Mouse (Mus musculus) stomach, embryonic 14.5 days (tissue): Measurements from ENCODE around the gene Sufu. TPM values are rescaled to one million over a fixed set of nuclear protein-coding genes. Genes with fewer than 3 reads are reported as not detected.

Source experiments
- ATAC-seq: fragments of 200-750 bp; cut with Nextera tagmentation; 2 replicates; pipeline ENCODE4 v1.8.0; 2017; ENCODE audit warnings: low read depth, moderate TSS enrichment; ENCODE audit not compliant: insufficient number of reproducible peaks, insufficient read depth, low FRiP score
- H3K27ac ChIP-seq: fragments of 300-500 bp; sonication (generic); 2 replicates; pipeline ENCODE4 v1.5.1; 2014; ENCODE audit warnings: mild to moderate bottlenecking, low read length, moderate library complexity, mixed read lengths
- H3K27me3 ChIP-seq: fragments of 300-500 bp; sonication (generic); 2 replicates; pipeline ENCODE4 v1.6.1; 2014; ENCODE audit warnings: low read length, control low read depth, mixed read lengths; ENCODE audit not compliant: control insufficient read depth, insufficient read depth
- H3K36me3 ChIP-seq: fragments of 300-500 bp; sonication (generic); 2 replicates; pipeline ENCODE4 v1.6.1; 2014; ENCODE audit warnings: mild to moderate bottlenecking, control low read depth, low read length, moderate library complexity, mixed read lengths; ENCODE audit not compliant: control insufficient read depth, insufficient read depth
- H3K4me1 ChIP-seq: fragments of 300-500 bp; sonication (generic); 2 replicates; pipeline ENCODE4 v1.6.1; 2014; ENCODE audit warnings: low read length, control low read depth, mixed read lengths; ENCODE audit not compliant: control insufficient read depth, insufficient read depth
- H3K4me2 ChIP-seq: fragments of 300-500 bp; sonication (generic); replicated peaks from 2 replicates; pipeline ENCODE4 v1.6.1; 2014; ENCODE audit warnings: low read depth, low read length, control low read depth
- H3K4me3 ChIP-seq: fragments of 300-500 bp; sonication (generic); 2 replicates; pipeline ENCODE4 v1.5.1; 2014; ENCODE audit warnings: low read depth, low read length, control low read depth
- H3K9ac ChIP-seq: fragments of 300-500 bp; sonication (generic); replicated peaks from 2 replicates; pipeline ENCODE4 v1.6.1; 2014; ENCODE audit warnings: low read depth, mild to moderate bottlenecking, control low read depth, low read length, moderate library complexity, mixed read lengths
- H3K9me3 ChIP-seq: fragments of 300-500 bp; sonication (generic); 2 replicates; pipeline ENCODE4 v1.6.1; 2016; ENCODE audit warnings: low read depth, low read length, control low read depth; ENCODE audit not compliant: control insufficient read depth
- WGBS: fragments of 180-500 bp; shearing (Covaris S2); extraction: QIAGEN DNeasy Blood & Tissue Kit; methylation state at CpG from one replicate; pipeline ENCODE4 v1.1.7; 2014; 5-methylcytosine and 5-hydroxymethylcytosine counted together
- polyA plus RNA-seq: library from polyadenylated mRNA; unstranded; fragments of >200 nt; fragmentation: Nextera tagmentation; extraction: Ambion mirVana; gene quantifications from 2 replicates; pipeline ENCODE4 v1.2.1, GENCODE M21; 2014

Sufu gene
- polyA plus RNA-seq, 1 experiment from 2014 or later = 35.4 TPM

GRCm38 (mm10) chr19:46489448-46489847 lies 92.8 kb downstream of the Sufu start:
- Histone ChIP-seq H3K4me3 (no peak overlapping the region), H3K27me3 (no peaks in the 10 kb centered on the region), H3K36me3 (peaks cover 16% of the 10 kb centered on the region), H3K4me2 (no peak overlapping the region), H3K27ac (no peak overlapping the region), H3K9ac (no peak overlapping the region), H3K4me1 (peaks cover 7% of the 10 kb centered on the region), H3K9me3 (no peaks in the 10 kb centered on the region)
- 95% methylated on average over 1 of the region's 1 CpGs for WGBS
- no peak for ATAC-seq

- no peak overlapping the region for H3K4me3 ChIP-seq
- H3K27ac ChIP-seq = no peak overlapping the region
- H3K27me3 ChIP-seq = no peaks in the 10 kb centered on the region
- WGBS = 5% methylated on average over 2 of the region's 2 CpGs
- ATAC-seq = no peak
- no peak overlapping the region for H3K9ac ChIP-seq
- H3K36me3 ChIP-seq = peaks cover 11% of the 10 kb centered on the region
- no peak overlapping the region for H3K4me2 ChIP-seq
- H3K4me1 ChIP-seq = peaks cover 5% of the 10 kb centered on the region
- H3K9me3 ChIP-seq = no peaks in the 10 kb centered on the region
These were observed 93.9 kb downstream of the Sufu start for GRCm38 (mm10) chr19:46490634-46491033.

GRCm38 (mm10) chr19:46495136-46495535 lies 98.4 kb downstream of the Sufu start:
- H3K36me3 ChIP-seq = no peaks in the 10 kb centered on the region
- no peaks in the 10 kb centered on the region for H3K9me3 ChIP-seq
- no peak for ATAC-seq
- peaks cover 3% of the 10 kb centered on the region for H3K4me1 ChIP-seq
- no peak overlapping the region for H3K9ac ChIP-seq
- H3K4me2 ChIP-seq = no peak overlapping the region
- no peaks in the 10 kb centered on the region for H3K27me3 ChIP-seq
- no peak overlapping the region for H3K27ac ChIP-seq
- H3K4me3 ChIP-seq = no peak overlapping the region
- WGBS = 77% methylated on average over 8 of the region's 8 CpGs

GRCm38 (mm10) chr19:46497230-46497629 lies 100.5 kb downstream of the Sufu start:
- no peak overlapping the region for H3K4me3 ChIP-seq
- 69% methylated on average over 2 of the region's 2 CpGs for WGBS
- H3K4me2 ChIP-seq = no peak overlapping the region
- no peak overlapping the region for H3K27ac ChIP-seq
- H3K36me3 ChIP-seq = no peaks in the 10 kb centered on the region
- no peaks in the 10 kb centered on the region for H3K27me3 ChIP-seq
- no peak for ATAC-seq
- H3K9ac ChIP-seq = no peak overlapping the region
- no peaks in the 10 kb centered on the region for H3K9me3 ChIP-seq
- H3K4me1 ChIP-seq = no peaks in the 10 kb centered on the region

- Histone ChIP-seq H3K27ac (no peak overlapping the region; the same call in 1 of the 2 replicates), H3K9ac (no peak overlapping the region), H3K9me3 (no peaks in the 10 kb centered on the region), H3K4me1 (peaks cover 3% of the 10 kb centered on the region; the same call in 1 of the 2 replicates), H3K36me3 (no peaks in the 10 kb centered on the region), H3K4me2 (peak overlapping the region; percentile 31; the same call in 1 of the 2 replicates), H3K27me3 (no peaks in the 10 kb centered on the region), H3K4me3 (0 out of 2 replicates have a peak overlapping the region, but pooled peaks have one; percentile 1)
- no peak for ATAC-seq
- WGBS = 2% methylated on average over 3 of the region's 3 CpGs
These were observed 102.8 kb downstream of the Sufu start for GRCm38 (mm10) chr19:46499539-46499835.

- under 1% methylated on average over 51 of the region's 52 CpGs for WGBS
- peak; percentile 80 for ATAC-seq
- H3K9ac ChIP-seq = peak overlapping the region; percentile 98
- no peaks in the 10 kb centered on the region for H3K36me3 ChIP-seq
- no peaks in the 10 kb centered on the region for H3K27me3 ChIP-seq
- peak overlapping the region; percentile 95 for H3K4me3 ChIP-seq
- H3K9me3 ChIP-seq = no peaks in the 10 kb centered on the region
- H3K27ac ChIP-seq = peak overlapping the region; percentile 100
- H3K4me2 ChIP-seq = peak overlapping the region; percentile 90
- peaks cover 8% of the 10 kb centered on the region; the same call in 1 of the 2 replicates for H3K4me1 ChIP-seq
These were observed 103.3 kb downstream of the Sufu start for GRCm38 (mm10) chr19:46499836-46500580.

GRCm38 (mm10) chr19:46500581-46501341 lies 104.1 kb downstream of the Sufu start:
- Histone ChIP-seq H3K4me1 (peaks cover 15% of the 10 kb centered on the region; the same call in 1 of the 2 replicates), H3K4me2 (peak overlapping the region; percentile 90), H3K27me3 (no peaks in the 10 kb centered on the region), H3K9me3 (no peaks in the 10 kb centered on the region), H3K27ac (peak overlapping the region; percentile 100), H3K4me3 (peak overlapping the region; percentile 95), H3K36me3 (peaks cover 2% of the 10 kb centered on the region; the same call in 1 of the 2 replicates), H3K9ac (peak overlapping the region; percentile 98)
- ATAC-seq = peak; percentile 0; the same call in 1 of the 2 replicates
- under 1% methylated on average over 49 of the region's 50 CpGs for WGBS

- Histone ChIP-seq H3K36me3 (peaks cover 9% of the 10 kb centered on the region; the same call in 1 of the 2 replicates), H3K9me3 (no peaks in the 10 kb centered on the region), H3K4me3 (peak within 1 kb of the TSS; percentile 95), H3K4me2 (peak within 1 kb of the TSS; percentile 90), H3K27ac (peak within 1 kb of the TSS; percentile 100), H3K9ac (peak within 1 kb of the TSS; percentile 98), H3K27me3 (no peaks in the 10 kb centered on the region), H3K4me1 (peaks cover 23% of the 10 kb centered on the region; the same call in 1 of the 2 replicates)
- 0% methylated on average over 50 of the region's 64 CpGs for WGBS
- peak; percentile 34; the same call in 1 of the 2 replicates for ATAC-seq
These were observed 104.8 kb downstream of the Sufu start, which contains the start of gene Trim8 for GRCm38 (mm10) chr19:46501401-46502068. TSS of gene Trim8 (plus strand) at chr19:46501702.
